Mouse (Mus musculus): ENCODE data around the gene Plagl1. TPM values are rescaled to one million over a fixed set of nuclear protein-coding genes. Genes with fewer than 3 reads are reported as not detected.

Gene Plagl1
- total and polyA plus RNA-seq, 2 experiments from 2014 or later = 20.1 to 39.0 TPM

DNA sequence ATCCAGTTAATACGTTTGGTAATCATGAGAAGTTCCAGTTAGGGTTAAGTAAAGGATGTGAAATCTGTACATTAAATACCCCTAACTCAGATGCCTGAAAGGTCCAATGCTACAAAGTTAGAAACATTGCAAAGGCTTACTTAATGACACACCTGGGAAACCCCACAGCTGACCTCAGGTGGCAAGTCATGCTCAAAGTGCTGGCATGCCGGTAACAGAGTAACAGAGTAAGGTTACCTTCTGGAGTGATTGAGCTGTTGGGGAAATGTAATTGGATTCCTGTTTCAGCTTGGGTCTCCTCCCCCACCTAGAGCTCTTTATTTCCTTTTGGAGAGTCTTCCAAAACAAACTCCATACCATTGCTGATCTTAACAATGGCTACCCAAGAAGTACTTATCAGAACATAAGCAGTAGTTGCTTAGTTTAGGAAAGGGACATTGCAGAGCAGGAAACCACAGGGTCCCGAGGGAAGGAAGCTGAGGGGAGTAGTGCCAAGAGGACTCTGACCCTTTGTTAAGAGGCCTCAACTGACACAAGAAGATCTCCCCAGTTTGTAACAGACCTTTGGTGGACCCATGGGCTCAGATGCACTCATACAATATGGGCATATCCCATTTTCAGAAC, 4.9 kb downstream of the Plagl1 start:
- H3K27me3 ChIP-seq (ENCODE audit: insufficient read depth, low read length) = peaks cover 5% of the 10 kb centered on the region
- H3K36me3 ChIP-seq (ENCODE audit: insufficient read depth, low read length) = no peaks in the 10 kb centered on the region
- peaks cover 9% of the 10 kb centered on the region; the same call in 1 of the 2 replicates for H3K4me1 ChIP-seq (ENCODE audit: insufficient read depth, low read length)
- no peak overlapping the region for H3K9ac ChIP-seq (replicated peaks; ENCODE audit: low read length, poor library complexity, severe bottlenecking)
- no peak for TF ChIP-seq CTCF (IDR thresholded peaks at IDR 0.05)
- DNase-seq (ENCODE audit: low spot score) = no peak
- ATAC-seq (ENCODE audit: low FRiP score) = no peak
- H3K4me2 ChIP-seq (ENCODE audit: low read depth, low read length, poor library complexity, severe bottlenecking) = no peak overlapping the region
- no peak overlapping the region for H3K27ac ChIP-seq (ENCODE audit: low read depth, low read length)
- no peaks in the 10 kb centered on the region for H3K9me3 ChIP-seq (ENCODE audit: low read length)
- 72% methylated on average over 3 of the region's 3 CpGs for WGBS
- no peak overlapping the region for H3K4me3 ChIP-seq (ENCODE audit: low read depth, low read length)

DNA sequence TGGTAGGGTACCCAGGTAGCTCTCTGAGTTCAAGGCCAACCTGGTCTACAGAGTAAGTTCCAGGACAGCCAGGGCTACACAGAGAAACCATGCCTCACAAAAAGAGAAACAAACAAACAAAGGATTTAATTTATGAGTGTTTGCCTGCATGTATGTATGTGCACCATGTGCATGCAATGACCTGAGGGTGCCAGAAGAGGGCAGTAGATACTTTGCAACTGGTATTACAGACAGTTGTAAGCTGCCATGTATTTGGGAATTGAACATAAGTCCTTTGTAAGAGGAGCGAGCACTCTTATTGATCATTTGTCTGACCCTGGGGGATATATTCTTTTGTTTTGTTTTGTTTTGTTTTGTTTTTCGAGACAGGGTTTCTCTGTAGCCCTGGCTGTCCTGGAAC, 10.7 kb downstream of the Plagl1 start:
- no peak for DNase-seq (ENCODE audit: low spot score)
- no peaks in the 10 kb centered on the region for H3K27me3 ChIP-seq (ENCODE audit: insufficient read depth, low read length)
- H3K27ac ChIP-seq (ENCODE audit: low read depth, low read length) = no peak overlapping the region
- no peaks in the 10 kb centered on the region for H3K4me1 ChIP-seq (ENCODE audit: insufficient read depth, low read length)
- H3K36me3 ChIP-seq (ENCODE audit: insufficient read depth, low read length) = no peaks in the 10 kb centered on the region
- TF ChIP-seq CTCF (IDR thresholded peaks at IDR 0.05) = peak; percentile 20
- H3K9me3 ChIP-seq (ENCODE audit: low read length) = no peaks in the 10 kb centered on the region
- WGBS = 95% methylated on average over 2 of the region's 2 CpGs
- ATAC-seq (ENCODE audit: low FRiP score) = no peak
- no peak overlapping the region for H3K4me3 ChIP-seq (ENCODE audit: low read depth, low read length)
- no peak overlapping the region for H3K4me2 ChIP-seq (ENCODE audit: low read depth, low read length, poor library complexity, severe bottlenecking)
- H3K9ac ChIP-seq (replicated peaks; ENCODE audit: low read length, poor library complexity, severe bottlenecking) = no peak overlapping the region

- no peaks in the 10 kb centered on the region for H3K36me3 ChIP-seq (ENCODE audit: insufficient read depth, low read length)
- no peaks in the 10 kb centered on the region for H3K9me3 ChIP-seq (ENCODE audit: low read length)
- no peaks in the 10 kb centered on the region for H3K4me1 ChIP-seq (ENCODE audit: insufficient read depth, low read length)
- no peak overlapping the region for H3K9ac ChIP-seq (replicated peaks; ENCODE audit: low read length, poor library complexity, severe bottlenecking)
- no peak for ATAC-seq (ENCODE audit: low FRiP score)
- no peak overlapping the region for H3K4me3 ChIP-seq (ENCODE audit: low read depth, low read length)
- H3K4me2 ChIP-seq (ENCODE audit: low read depth, low read length, poor library complexity, severe bottlenecking) = no peak overlapping the region
- no peaks in the 10 kb centered on the region for H3K27me3 ChIP-seq (ENCODE audit: insufficient read depth, low read length)
- DNase-seq (ENCODE audit: low spot score) = no peak
- H3K27ac ChIP-seq (ENCODE audit: low read depth, low read length) = no peak overlapping the region
- 69% methylated on average over 7 of the region's 7 CpGs for WGBS
- TF ChIP-seq CTCF (IDR thresholded peaks at IDR 0.05) = no peak
Observed at GRCm38 (mm10) chr10:13076807-13077532, 16.7 kb downstream of the Plagl1 start.

- no peak for TF ChIP-seq CTCF (IDR thresholded peaks at IDR 0.05)
- no peaks in the 10 kb centered on the region for H3K27me3 ChIP-seq (ENCODE audit: insufficient read depth, low read length)
- WGBS = 75% methylated on average over 12 of the region's 12 CpGs
Observed at GRCm38 (mm10) chr10:13082459-13082858, 22.2 kb downstream of the Plagl1 start.

DNA sequence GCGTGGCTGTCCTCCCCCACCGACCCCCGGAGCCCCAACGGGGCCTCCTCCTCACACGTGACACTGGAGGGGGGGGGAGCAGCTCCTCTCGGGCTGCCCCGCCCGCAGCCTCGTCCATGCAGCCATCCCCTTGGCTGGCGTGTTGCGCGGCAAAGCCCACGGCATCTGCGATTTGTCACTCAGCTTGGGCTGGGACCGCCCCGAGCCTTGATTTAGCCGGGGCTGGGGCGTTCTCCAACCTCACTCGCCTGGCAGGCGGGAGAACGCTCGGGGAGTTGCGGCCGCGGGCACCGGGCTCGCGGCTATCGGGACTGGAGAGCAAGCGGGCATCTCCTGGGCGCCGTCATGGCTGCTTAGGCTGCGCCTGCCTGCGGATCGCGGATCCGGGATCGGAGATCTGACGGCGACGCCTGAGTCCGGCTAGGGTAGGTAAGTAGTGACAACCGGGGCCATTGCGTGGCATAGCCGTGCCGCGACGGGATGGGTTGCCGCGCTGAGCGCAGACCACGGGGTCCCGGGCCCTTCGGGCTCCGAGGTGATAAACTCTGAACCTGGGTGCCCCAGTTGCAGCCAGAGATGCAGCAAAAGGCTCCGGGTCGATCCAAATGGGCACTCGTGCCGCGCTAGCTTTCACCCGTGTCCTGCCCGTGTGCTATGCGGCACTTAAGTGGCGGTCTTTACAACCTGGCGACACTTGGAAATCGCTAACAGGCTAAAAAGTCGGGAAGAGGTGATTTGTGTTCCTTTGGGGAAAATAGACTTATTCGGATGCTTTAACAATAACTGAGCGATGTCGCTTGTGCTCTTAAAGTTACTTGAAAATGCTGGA, 30.5 kb downstream of the Plagl1 start:
- WGBS = 51% methylated on average over 64 of the region's 70 CpGs
- H3K27me3 ChIP-seq (ENCODE audit: insufficient read depth, low read length) = no peaks in the 10 kb centered on the region
- ATAC-seq (ENCODE audit: low FRiP score) (peak; percentile 89), DNase-seq (ENCODE audit: low spot score) (peak; percentile 86)
- H3K27ac ChIP-seq (ENCODE audit: low read depth, low read length) = no peak overlapping the region
- peak overlapping the region; percentile 42 for H3K9ac ChIP-seq (replicated peaks; ENCODE audit: low read length, poor library complexity, severe bottlenecking)
- H3K4me2 ChIP-seq (ENCODE audit: low read depth, low read length, poor library complexity, severe bottlenecking) = peak overlapping the region; percentile 68
- no peaks in the 10 kb centered on the region for H3K36me3 ChIP-seq (ENCODE audit: insufficient read depth, low read length)
- peak overlapping the region; percentile 45 for H3K4me3 ChIP-seq (ENCODE audit: low read depth, low read length)
- no peaks in the 10 kb centered on the region for H3K4me1 ChIP-seq (ENCODE audit: insufficient read depth, low read length)
- no peaks in the 10 kb centered on the region for H3K9me3 ChIP-seq (ENCODE audit: low read length)
- no peak for TF ChIP-seq CTCF (IDR thresholded peaks at IDR 0.05)

More at GRCm38 (mm10) chr10:13082459-13082858, 22.2 kb downstream of the Plagl1 start:
- DNase-seq (ENCODE audit: low spot score) = peak; percentile 78
- Histone ChIP-seq H3K36me3 (ENCODE audit: insufficient read depth, low read length) (no peaks in the 10 kb centered on the region), H3K4me2 (ENCODE audit: low read depth, low read length, poor library complexity, severe bottlenecking) (no peak overlapping the region), H3K27ac (ENCODE audit: low read depth, low read length) (no peak overlapping the region), H3K9ac (replicated peaks; ENCODE audit: low read length, poor library complexity, severe bottlenecking) (no peak overlapping the region), H3K4me1 (ENCODE audit: insufficient read depth, low read length) (no peaks in the 10 kb centered on the region), H3K4me3 (ENCODE audit: low read depth, low read length) (no peak overlapping the region), H3K9me3 (ENCODE audit: low read length) (no peaks in the 10 kb centered on the region)
- no peak for ATAC-seq (ENCODE audit: low FRiP score)
